Mouse (Mus musculus) CH12.LX (cell line): ENCODE measurements at regions not wholly inside any gene's neighbourhood (a gene's known extent, or its start where the extent isn't known, plus 50 kb on each side); places are given as distances from the start of the nearest gene placed in this dataset.

Source experiments
- CHD2 ChIP-seq: IDR thresholded peaks from 2 replicates; pipeline ENCODE4 v1.6.1; 2011; ENCODE audit warnings: low read length, improper control_type of control experiment
- CTCF ChIP-seq, 2 experiments: IDR thresholded peaks in 1 of 2; conservative IDR thresholded peaks in 1 of 2; 2 replicates each; pipeline ENCODE4 v1.5.1; 2011 to 2012; ENCODE audit warnings: low read depth in 2 of 2, low read length in 2 of 2, improper control_type of control experiment in 1 of 2, inconsistent platforms in 1 of 2, mild to moderate bottlenecking in 1 of 2, moderate library complexity in 1 of 2
- E2F4 ChIP-seq: IDR thresholded peaks from 2 replicates; pipeline ENCODE4 v1.6.1; 2011; ENCODE audit warnings: low read depth, low read length, improper control_type of control experiment; ENCODE audit not compliant: insufficient replicate concordance
- JUN ChIP-seq: IDR thresholded peaks from 2 replicates; pipeline ENCODE4 v1.6.1; 2011; ENCODE audit warnings: low read depth, mild to moderate bottlenecking, low read length, improper control_type of control experiment, moderate library complexity; ENCODE audit not compliant: insufficient read depth
- JUND ChIP-seq: conservative IDR thresholded peaks from 2 replicates; pipeline ENCODE4 v1.6.1; 2011; ENCODE audit warnings: low read depth, low read length, improper control_type of control experiment
- KAT2A ChIP-seq: IDR thresholded peaks from 2 replicates; pipeline ENCODE4 v1.6.1; 2012; ENCODE audit warnings: low read length, improper control_type of control experiment, inconsistent platforms; ENCODE audit not compliant: insufficient replicate concordance
- MAX ChIP-seq: IDR thresholded peaks from 2 replicates; pipeline ENCODE4 v1.6.1; 2011; ENCODE audit warnings: low read length, improper control_type of control experiment
- NELFE ChIP-seq: IDR thresholded peaks from 2 replicates; pipeline ENCODE4 v1.6.1; 2011; ENCODE audit warnings: low read depth, low read length, improper control_type of control experiment
- NRF1 ChIP-seq: IDR thresholded peaks from 2 replicates; pipeline ENCODE4 v1.6.1; 2014; ENCODE audit warnings: low read depth, mild to moderate bottlenecking, inconsistent platforms, low read length, improper control_type of control experiment, moderate library complexity
- POLR2A ChIP-seq: IDR thresholded peaks from 2 replicates; pipeline ENCODE4 v1.6.1; 2011; ENCODE audit warnings: low read depth, mild to moderate bottlenecking, improper control_type of control experiment, low read length
- RCOR1 ChIP-seq: conservative IDR thresholded peaks from 2 replicates; pipeline ENCODE4 v1.6.1; 2012; ENCODE audit warnings: low read depth, mild to moderate bottlenecking, inconsistent platforms, low read length, improper control_type of control experiment
- TBP ChIP-seq: conservative IDR thresholded peaks from 2 replicates; pipeline ENCODE4 v1.6.1; 2011; ENCODE audit warnings: low read depth, low read length, improper control_type of control experiment
- USF2 ChIP-seq: conservative IDR thresholded peaks from 2 replicates; pipeline ENCODE4 v1.6.1; 2011; ENCODE audit warnings: low read depth, low read length, improper control_type of control experiment

DNA sequence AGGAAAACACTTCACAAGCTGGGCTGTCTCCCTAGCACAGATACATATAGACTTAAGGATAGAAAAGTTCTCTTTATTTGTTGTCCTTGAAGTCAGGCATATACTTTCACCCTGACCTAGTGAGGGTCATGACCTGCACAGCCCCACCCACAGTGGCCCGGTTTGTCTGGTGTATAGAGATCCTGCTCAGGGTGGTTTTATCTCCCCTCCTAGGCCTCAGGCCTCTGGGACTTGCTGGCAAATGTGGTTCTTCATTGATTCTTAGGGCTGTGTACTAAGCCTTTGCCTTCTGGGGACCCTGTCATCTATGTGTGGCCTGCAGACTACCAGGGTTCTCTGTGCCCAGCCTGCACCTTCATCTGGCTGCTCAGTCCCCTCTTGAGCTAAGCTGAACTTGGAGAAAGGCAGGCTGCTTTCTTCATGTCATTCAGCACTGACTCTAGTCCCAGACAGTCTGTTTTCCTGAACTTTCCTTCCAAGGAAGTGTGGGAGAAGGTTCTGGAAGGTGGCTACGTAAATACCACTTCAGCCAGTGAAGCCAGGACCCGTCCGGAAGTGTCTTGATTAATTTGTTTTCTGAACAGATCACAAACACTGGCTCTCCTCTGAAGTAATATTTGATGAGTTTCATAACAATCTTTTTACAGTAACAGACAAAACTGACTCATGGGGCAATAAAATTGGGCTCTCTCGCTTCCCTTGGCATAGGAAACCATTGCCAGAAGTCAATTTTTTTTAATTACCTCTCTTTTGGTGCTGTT, 135.0 kb upstream of the Dapk1 start:
- no peak for TF ChIP-seq CHD2
- no peak for TF ChIP-seq E2F4
- TF ChIP-seq RCOR1, result no peak
- no peak for TF ChIP-seq KAT2A
- TF ChIP-seq POLR2A, result no peak
- no peak for TF ChIP-seq JUN
- no peak for TF ChIP-seq USF2
- TF ChIP-seq NELFE, result no peak
- no peak for TF ChIP-seq CTCF (conservative IDR thresholded peaks at IDR 0.05 in 1 of 2, IDR thresholded peaks at IDR 0.05 in 1 of 2; ENCODE audit: low read depth in 2 of 2, low read length in 2 of 2)
- no peak for TF ChIP-seq JUND
- TF ChIP-seq TBP, result no peak
- TF ChIP-seq MAX, result no peak
- TF ChIP-seq NRF1, result no peak
